Mouse (Mus musculus): ENCODE results near the gene Zer1. TPM values are rescaled to one million over a fixed set of nuclear protein-coding genes. Genes with fewer than 3 reads are reported as not detected.

Zer1 gene
- polyA plus RNA-seq, 1 experiment from 2014 or later, result 10.6 TPM

GRCm38 (mm10) chr2:30092280-30092918, 32.0 kb downstream of the Zer1 start:
- Histone ChIP-seq H3K4me3 (no peak overlapping the region; the same call in 1 of the 2 replicates), H3K9me3 (no peaks in the 10 kb centered on the region), H3K9ac (no peak overlapping the region), H3K4me1 (peaks cover 17% of the 10 kb centered on the region; the same call in 1 of the 2 replicates), H3K4me2 (replicated peaks) (peak overlapping the region; percentile 70), H3K27me3 (replicated peaks) (no peaks in the 10 kb centered on the region), H3K36me3 (peaks cover 21% of the 10 kb centered on the region), H3K27ac (0 out of 2 replicates have a peak overlapping the region, but pooled peaks have one; percentile 7)
- ATAC-seq (ENCODE audit: low FRiP score, low read depth), result no peak
- WGBS, result 58% methylated on average over 6 of the region's 6 CpGs

GRCm38 (mm10) chr2:30091521-30091920, 32.9 kb downstream of the Zer1 start:
- no peak overlapping the region for H3K4me2 ChIP-seq (replicated peaks)
- H3K4me1 ChIP-seq, result peaks cover 17% of the 10 kb centered on the region; the same call in 1 of the 2 replicates
- no peak overlapping the region for H3K27ac ChIP-seq
- ATAC-seq (ENCODE audit: low FRiP score, low read depth), result no peak
- WGBS, result 95% methylated on average over 12 of the region's 12 CpGs
- no peaks in the 10 kb centered on the region for H3K9me3 ChIP-seq
- H3K4me3 ChIP-seq, result no peak overlapping the region; the same call in 1 of the 2 replicates
- peaks cover 19% of the 10 kb centered on the region for H3K36me3 ChIP-seq
- H3K27me3 ChIP-seq (replicated peaks), result no peaks in the 10 kb centered on the region
- no peak overlapping the region for H3K9ac ChIP-seq

GRCm38 (mm10) chr2:30087310-30087709, 37.1 kb downstream of the Zer1 start:
- 92% methylated on average over 4 of the region's 4 CpGs for WGBS
- no peaks in the 10 kb centered on the region for H3K27me3 ChIP-seq (replicated peaks)
- peaks cover 11% of the 10 kb centered on the region; the same call in 1 of the 2 replicates for H3K4me1 ChIP-seq
- H3K9ac ChIP-seq, result no peak overlapping the region
- no peak overlapping the region for H3K4me2 ChIP-seq (replicated peaks)
- peaks cover 16% of the 10 kb centered on the region for H3K36me3 ChIP-seq
- H3K9me3 ChIP-seq, result no peaks in the 10 kb centered on the region
- ATAC-seq (ENCODE audit: low FRiP score, low read depth), result no peak
- H3K27ac ChIP-seq, result no peak overlapping the region
- no peak overlapping the region for H3K4me3 ChIP-seq

- H3K4me2 ChIP-seq (replicated peaks), result peak overlapping the region; percentile 51
- no peaks in the 10 kb centered on the region for H3K27me3 ChIP-seq (replicated peaks)
- peak overlapping the region; percentile 38; the same call in 1 of the 2 replicates for H3K9ac ChIP-seq
- H3K4me3 ChIP-seq, result peak overlapping the region; percentile 13; the same call in 1 of the 2 replicates
- H3K36me3 ChIP-seq, result no peaks in the 10 kb centered on the region
- H3K4me1 ChIP-seq, result peaks cover 11% of the 10 kb centered on the region; the same call in 1 of the 2 replicates
- WGBS, result 8% methylated on average over 12 of the region's 12 CpGs
- no peak overlapping the region for H3K27ac ChIP-seq
- ATAC-seq (ENCODE audit: low FRiP score, low read depth), result no peak
- no peaks in the 10 kb centered on the region for H3K9me3 ChIP-seq
Observed at GRCm38 (mm10) chr2:30084632-30085031, 39.8 kb downstream of the Zer1 start.

GRCm38 (mm10) chr2:30084113-30084512, 40.3 kb downstream of the Zer1 start:
- Histone ChIP-seq H3K4me1 (peaks cover 11% of the 10 kb centered on the region; the same call in 1 of the 2 replicates), H3K4me2 (replicated peaks) (peak overlapping the region; percentile 51), H3K9me3 (no peaks in the 10 kb centered on the region), H3K36me3 (no peaks in the 10 kb centered on the region), H3K4me3 (no peak overlapping the region), H3K27me3 (replicated peaks) (no peaks in the 10 kb centered on the region), H3K9ac (no peak overlapping the region), H3K27ac (no peak overlapping the region)
- ATAC-seq (ENCODE audit: low FRiP score, low read depth), result no peak
- WGBS, result 56% methylated on average over 5 of the region's 5 CpGs

- Histone ChIP-seq H3K27me3 (replicated peaks) (no peaks in the 10 kb centered on the region), H3K9ac (no peak overlapping the region), H3K4me1 (peaks cover 22% of the 10 kb centered on the region), H3K27ac (no peak overlapping the region), H3K4me2 (replicated peaks) (no peak overlapping the region), H3K36me3 (no peaks in the 10 kb centered on the region), H3K9me3 (no peaks in the 10 kb centered on the region), H3K4me3 (no peak overlapping the region)
- no peak for ATAC-seq (ENCODE audit: low FRiP score, low read depth)
- WGBS, result 91% methylated on average over 15 of the region's 15 CpGs
Observed at GRCm38 (mm10) chr2:30080181-30080800, 44.1 kb downstream of the Zer1 start.

GRCm38 (mm10) chr2:30078760-30079159, 45.6 kb downstream of the Zer1 start:
- Histone ChIP-seq H3K27ac (no peak overlapping the region), H3K36me3 (peaks cover 2% of the 10 kb centered on the region; the same call in 1 of the 2 replicates), H3K9me3 (no peaks in the 10 kb centered on the region), H3K4me3 (no peak overlapping the region), H3K9ac (no peak overlapping the region), H3K4me1 (peaks cover 11% of the 10 kb centered on the region), H3K4me2 (replicated peaks) (peak overlapping the region; percentile 95; the same call in 1 of the 2 replicates), H3K27me3 (replicated peaks) (no peaks in the 10 kb centered on the region)
- no peak for ATAC-seq (ENCODE audit: low FRiP score, low read depth)
- 77% methylated on average over 4 of the region's 4 CpGs for whole genome bisulfite sequencing

GRCm38 (mm10) chr2:30078349-30078712, 46.1 kb downstream of the Zer1 start:
- ATAC-seq (ENCODE audit: low FRiP score, low read depth), result no peak
- peak overlapping the region; percentile 95 for H3K4me2 ChIP-seq (replicated peaks)
- peaks cover 6% of the 10 kb centered on the region; the same call in 1 of the 2 replicates for H3K36me3 ChIP-seq
- no peaks in the 10 kb centered on the region for H3K27me3 ChIP-seq (replicated peaks)
- no peak overlapping the region for H3K27ac ChIP-seq
- 0 out of 2 replicates have a peak overlapping the region, but pooled peaks have one; percentile 38 for H3K9ac ChIP-seq
- peaks cover 11% of the 10 kb centered on the region for H3K4me1 ChIP-seq
- H3K9me3 ChIP-seq, result no peaks in the 10 kb centered on the region
- peak overlapping the region; percentile 5; the same call in 1 of the 2 replicates for H3K4me3 ChIP-seq
- 28% methylated on average over 10 of the region's 10 CpGs for WGBS

- under 1% methylated on average over 53 of the region's 53 CpGs for WGBS
- Histone ChIP-seq H3K27ac (no peak within 1 kb of the TSS), H3K4me3 (peak within 1 kb of the TSS; percentile 47), H3K4me1 (peaks cover 11% of the 10 kb centered on the region), H3K36me3 (peaks cover 12% of the 10 kb centered on the region), H3K9ac (peak within 1 kb of the TSS; percentile 38; the same call in 1 of the 2 replicates), H3K9me3 (no peaks in the 10 kb centered on the region), H3K4me2 (replicated peaks) (peak within 1 kb of the TSS; percentile 95), H3K27me3 (replicated peaks) (no peaks in the 10 kb centered on the region)
- ATAC-seq (ENCODE audit: low FRiP score, low read depth), result peak; percentile 76
Observed at GRCm38 (mm10) chr2:30077502-30078348, 46.7 kb downstream of the Zer1 start, which contains the start of gene Pkn3. Gene Pkn3 (plus strand): TSS chr2:30077684.

- Histone ChIP-seq H3K4me3 (peak overlapping the region; percentile 47; the same call in 1 of the 2 replicates), H3K4me1 (peaks cover 11% of the 10 kb centered on the region), H3K9ac (no peak overlapping the region), H3K36me3 (peaks cover 17% of the 10 kb centered on the region), H3K27me3 (replicated peaks) (no peaks in the 10 kb centered on the region), H3K27ac (no peak overlapping the region), H3K9me3 (no peaks in the 10 kb centered on the region), H3K4me2 (replicated peaks) (peak overlapping the region; percentile 95)
- WGBS, result 74% methylated on average over 6 of the region's 6 CpGs
- 0 out of 2 replicates have a peak, but pooled peaks have one; percentile 4 for ATAC-seq (ENCODE audit: low FRiP score, low read depth)
Observed at GRCm38 (mm10) chr2:30076959-30077358, 47.4 kb downstream of the Zer1 start.

GRCm38 (mm10) chr2:30076439-30076838, 47.9 kb downstream of the Zer1 start:
- no peaks in the 10 kb centered on the region for H3K9me3 ChIP-seq
- H3K36me3 ChIP-seq, result peaks cover 20% of the 10 kb centered on the region
- no peak overlapping the region for H3K4me3 ChIP-seq
- no peaks in the 10 kb centered on the region for H3K27me3 ChIP-seq (replicated peaks)
- ATAC-seq (ENCODE audit: low FRiP score, low read depth), result no peak
- H3K4me2 ChIP-seq (replicated peaks), result no peak overlapping the region
- peaks cover 11% of the 10 kb centered on the region for H3K4me1 ChIP-seq
- H3K27ac ChIP-seq, result no peak overlapping the region
- H3K9ac ChIP-seq, result no peak overlapping the region
- 94% methylated on average over 9 of the region's 9 CpGs for WGBS

- ATAC-seq (ENCODE audit: low FRiP score, low read depth), result no peak
- H3K36me3 ChIP-seq, result peaks cover 21% of the 10 kb centered on the region
Observed at GRCm38 (mm10) chr2:30075625-30076024, 48.8 kb downstream of the Zer1 start.

More at GRCm38 (mm10) chr2:30075625-30076024, 48.8 kb downstream of the Zer1 start:
- Histone ChIP-seq H3K9ac (no peak overlapping the region), H3K4me1 (peaks cover 11% of the 10 kb centered on the region), H3K4me3 (no peak overlapping the region), H3K4me2 (replicated peaks) (no peak overlapping the region), H3K27me3 (replicated peaks) (no peaks in the 10 kb centered on the region), H3K9me3 (no peaks in the 10 kb centered on the region), H3K27ac (no peak overlapping the region)
- 71% methylated on average over 3 of the region's 3 CpGs for WGBS
